Mouse (Mus musculus) CH12.LX (cell line): Measurements from ENCODE around the gene Foxp1. TPM values are rescaled to one million over a fixed set of nuclear protein-coding genes. Genes with fewer than 3 reads are reported as not detected.

Source experiments
- DNase-seq: peaks from one replicate; pipeline ENCODE4 v3.0.0-alpha.2; 2013; ENCODE audit errors: extremely low read depth
- H3K27ac ChIP-seq: 2 replicates; pipeline ENCODE4 v1.5.1; 2012; ENCODE audit warnings: low read depth, mild to moderate bottlenecking, control low read depth, moderate library complexity; ENCODE audit not compliant: insufficient read depth
- H3K27me3 ChIP-seq: replicated peaks from 2 replicates; pipeline ENCODE3; 2012; ENCODE audit warnings: inconsistent platforms
- H3K36me3 ChIP-seq, 2 experiments: replicated peaks in 1 of 2; 2 replicates each; pipeline versions ENCODE3 to v1.6.1; 2012; ENCODE audit warnings: inconsistent platforms in 1 of 2, low read length in 1 of 2, mild to moderate bottlenecking in 1 of 2, mixed read lengths in 1 of 2, moderate library complexity in 1 of 2; ENCODE audit not compliant: control insufficient read depth in 1 of 2, insufficient read depth in 1 of 2
- H3K4me1 ChIP-seq, 2 experiments: 2 replicates each; pipeline ENCODE4 v1.6.1; 2012; ENCODE audit warnings: inconsistent platforms in 1 of 2, moderate library complexity in 1 of 2; ENCODE audit not compliant: insufficient read depth in 2 of 2, control insufficient read depth in 1 of 2
- H3K4me2 ChIP-seq: 2 replicates; pipeline ENCODE4 v1.6.1; 2012; ENCODE audit warnings: low read depth, mild to moderate bottlenecking, control low read depth; ENCODE audit not compliant: poor library complexity, insufficient read depth, severe bottlenecking
- H3K4me3 ChIP-seq, 3 experiments: fragments of 150-350 bp in 1 of 3; sonication (generic) in 1 of 3; replicated peaks in 1 of 3; 2 replicates each; pipeline versions ENCODE3 to v1.5.1; 2011 to 2012; ENCODE audit warnings: low read depth in 2 of 3, low read length in 2 of 3, mild to moderate bottlenecking in 2 of 3, moderate library complexity in 2 of 3, control low read depth in 1 of 3, improper control_type of control experiment in 1 of 3, inconsistent platforms in 1 of 3, mixed read lengths in 1 of 3; ENCODE audit not compliant: poor library complexity in 1 of 3
- H3K79me2 ChIP-seq: replicated peaks from 2 replicates; pipeline ENCODE4 v1.6.1; 2012; ENCODE audit warnings: mild to moderate bottlenecking, moderate library complexity; ENCODE audit not compliant: control insufficient read depth, poor library complexity, insufficient read depth, severe bottlenecking; ENCODE audit errors: extremely low read depth
- H3K9ac ChIP-seq: 2 replicates; pipeline ENCODE4 v1.6.1; 2012; ENCODE audit warnings: low read depth, mild to moderate bottlenecking, control low read depth, moderate library complexity; ENCODE audit not compliant: insufficient read depth
- H3K9me3 ChIP-seq: replicated peaks from 2 replicates; pipeline ENCODE3; 2012; ENCODE audit warnings: low read length, inconsistent platforms, mixed read lengths
- CHD1 ChIP-seq: IDR thresholded peaks from 2 replicates; pipeline ENCODE4 v1.6.1; 2012; ENCODE audit warnings: low read depth, low read length, improper control_type of control experiment, inconsistent platforms
- CTCF ChIP-seq, 2 experiments: IDR thresholded peaks in 1 of 2; conservative IDR thresholded peaks in 1 of 2; 2 replicates each; pipeline ENCODE4 v1.5.1; 2011 to 2012; ENCODE audit warnings: low read depth in 2 of 2, low read length in 2 of 2, improper control_type of control experiment in 1 of 2, inconsistent platforms in 1 of 2, mild to moderate bottlenecking in 1 of 2, moderate library complexity in 1 of 2
- EP300 ChIP-seq: IDR thresholded peaks from 2 replicates; pipeline ENCODE4 v1.6.1; 2011; ENCODE audit warnings: low read length, improper control_type of control experiment
- ETS1 ChIP-seq: conservative IDR thresholded peaks from 2 replicates; pipeline ENCODE4 v1.6.1; 2012; ENCODE audit warnings: low read depth, mild to moderate bottlenecking, inconsistent platforms, low read length, improper control_type of control experiment, moderate library complexity
- GABPA ChIP-seq: IDR thresholded peaks from 2 replicates; pipeline ENCODE4 v1.6.1; 2012; ENCODE audit warnings: low read depth, low read length, improper control_type of control experiment, inconsistent platforms; ENCODE audit not compliant: insufficient replicate concordance
- HCFC1 ChIP-seq: IDR thresholded peaks from 2 replicates; pipeline ENCODE4 v1.6.1; 2012; ENCODE audit warnings: low read depth, mild to moderate bottlenecking, inconsistent platforms, low read length, improper control_type of control experiment
- JUN ChIP-seq: IDR thresholded peaks from 2 replicates; pipeline ENCODE4 v1.6.1; 2011; ENCODE audit warnings: low read depth, mild to moderate bottlenecking, low read length, improper control_type of control experiment, moderate library complexity; ENCODE audit not compliant: insufficient read depth
- JUND ChIP-seq: conservative IDR thresholded peaks from 2 replicates; pipeline ENCODE4 v1.6.1; 2011; ENCODE audit warnings: low read depth, low read length, improper control_type of control experiment
- MAFK ChIP-seq: IDR thresholded peaks from 2 replicates; pipeline ENCODE4 v1.6.1; 2011; ENCODE audit warnings: low read length, improper control_type of control experiment; ENCODE audit not compliant: insufficient replicate concordance
- MAZ ChIP-seq: IDR thresholded peaks from 2 replicates; pipeline ENCODE4 v1.6.1; 2012; ENCODE audit warnings: low read depth, mild to moderate bottlenecking, inconsistent platforms, low read length, improper control_type of control experiment, moderate library complexity
- MYC ChIP-seq: IDR thresholded peaks from 2 replicates; pipeline ENCODE4 v1.6.1; 2011; ENCODE audit warnings: low read depth, mild to moderate bottlenecking, improper control_type of control experiment, low read length
- PAX5 ChIP-seq: IDR thresholded peaks from 2 replicates; pipeline ENCODE4 v1.6.1; 2012; ENCODE audit warnings: low read length, inconsistent platforms, mixed read lengths
- POLR2AphosphoS2 ChIP-seq: IDR thresholded peaks from 2 replicates; pipeline ENCODE4 v1.6.1; 2011; ENCODE audit warnings: low read depth, low read length, improper control_type of control experiment
- SIN3A ChIP-seq: IDR thresholded peaks from 2 replicates; pipeline ENCODE4 v1.6.1; 2012; ENCODE audit warnings: low read length, improper control_type of control experiment, inconsistent platforms
- SMC3 ChIP-seq: IDR thresholded peaks from 2 replicates; pipeline ENCODE4 v1.6.1; 2011; ENCODE audit warnings: low read depth, low read length, improper control_type of control experiment
- UBTF ChIP-seq: IDR thresholded peaks from 2 replicates; pipeline ENCODE4 v1.6.1; 2012; ENCODE audit warnings: low read depth, mild to moderate bottlenecking, inconsistent platforms, low read length, improper control_type of control experiment, moderate library complexity
- USF1 ChIP-seq: IDR thresholded peaks from 2 replicates; pipeline ENCODE4 v1.6.1; 2014; ENCODE audit warnings: low read depth, mild to moderate bottlenecking, inconsistent platforms, low read length, improper control_type of control experiment
- ZKSCAN1 ChIP-seq: IDR thresholded peaks from 2 replicates; pipeline ENCODE4 v1.6.1; 2012; ENCODE audit warnings: low read depth, inconsistent platforms, low read length, improper control_type of control experiment, borderline replicate concordance
- ZNF384 ChIP-seq: IDR thresholded peaks from 2 replicates; pipeline ENCODE4 v1.6.1; 2012; ENCODE audit warnings: low read depth, low read length, improper control_type of control experiment, inconsistent platforms
- dilution Hi-C: fragments of 300-500 bp; cut with MboI; formaldehyde crosslinking; loops from 2 replicates; pipeline ENCODE4 v1.14.3; 2020; ENCODE audit warnings: low sequenced_read_pairs; ENCODE audit not compliant: extremely low pct_unique_long_range_greater_than_20kb, extremely low pct_ligation_motif_present
- in situ Hi-C: fragments of 300-500 bp; cut with MboI; formaldehyde crosslinking; loops from 3 replicates; pipeline ENCODE4 v1.14.3; 2019; ENCODE audit warnings: low sequenced_read_pairs, low pct_ligation_motif_present, low pct_unique_long_range_greater_than_20kb, mixed read lengths
- polyA plus RNA-seq: library from polyadenylated mRNA; unstranded; fragments of >175 nt; gene quantifications from 2 replicates; pipeline ENCODE4 v1.2.1, GENCODE M21; 2012; ENCODE audit warnings: low read depth; ENCODE audit not compliant: insufficient read length
- total RNA-seq, 2 experiments: library from RNA; depleted of rRNA; stranded (reverse); fragments of 300-350 nt in 1 of 2; fragments of >200 nt in 1 of 2; gene quantifications; 2 replicates each; pipeline ENCODE4 v1.2.3; 2012 to 2014

Gene Foxp1
- total and polyA plus RNA-seq, 3 experiments, result 66.5 to 105 (median 87.4) TPM

- Histone ChIP-seq H3K9ac (no peak overlapping the region), H3K36me3 (peaks cover 0 to 12% of the 10 kb centered on the region in 2 experiments), H3K4me3 (no peak overlapping the region), H3K27ac (no peak overlapping the region), H3K27me3 (no peaks in the 10 kb centered on the region), H3K4me1 (peaks cover 13 to 41% of the 10 kb centered on the region in 2 experiments), H3K4me2 (no peak overlapping the region), H3K79me2 (no peaks in the 10 kb centered on the region), H3K9me3 (peaks cover 3% of the 10 kb centered on the region)
- dilution Hi-C loops, result no loop called here
- in situ Hi-C loops, result no loop called here
- no peak for DNase-seq
- TF ChIP-seq ZNF384 (no peak), PAX5 (no peak), SIN3A (no peak), MYC (no peak), JUN (no peak), ETS1 (no peak), CHD1 (no peak)
Measured at GRCm38 (mm10) chr6:99301923-99302322, 220.6 kb downstream of the Foxp1 start.

GRCm38 (mm10) chr6:99300235-99300634 lies 222.3 kb downstream of the Foxp1 start:
- Histone ChIP-seq H3K4me2 (no peak overlapping the region), H3K36me3 (peaks cover 0 to 6% of the 10 kb centered on the region in 2 experiments), H3K4me1 (peaks cover 15 to 43% of the 10 kb centered on the region in 2 experiments), H3K27ac (no peak overlapping the region), H3K27me3 (no peaks in the 10 kb centered on the region), H3K79me2 (no peaks in the 10 kb centered on the region), H3K9me3 (peaks cover 3% of the 10 kb centered on the region), H3K9ac (no peak overlapping the region)
- in situ Hi-C loops, result no loop called here
- dilution Hi-C loops, result no loop called here
- DNase-seq, result no peak
- no peak for TF ChIP-seq USF1
- TF ChIP-seq GABPA, result no peak
- no peak for TF ChIP-seq MAZ
- no peak for TF ChIP-seq JUND
- no peak for TF ChIP-seq EP300
- TF ChIP-seq MAFK, result no peak
- TF ChIP-seq MYC, result no peak
- no peak for TF ChIP-seq HCFC1
- TF ChIP-seq CTCF (conservative IDR thresholded peaks at IDR 0.05 in 1 of 2, IDR thresholded peaks at IDR 0.05 in 1 of 2; ENCODE audit: low read depth in 2 of 2, low read length in 2 of 2), result no peak
- TF ChIP-seq ZKSCAN1, result no peak
- no peak for TF ChIP-seq POLR2AphosphoS2
- no peak for TF ChIP-seq UBTF
- no peak for TF ChIP-seq SMC3
- TF ChIP-seq, all 38 proteins: peak for 0
- no peak overlapping the region for H3K4me3 ChIP-seq
